Mouse (Mus musculus): ENCODE data around the gene AI854703. TPM values are rescaled to one million over a fixed set of nuclear protein-coding genes. Genes with fewer than 3 reads are reported as not detected.
A peak's percentile ranks its signal among the peaks of the same experiment; 100 is the strongest.

Gene AI854703
- polyA plus RNA-seq, 1 experiment, result 0.15 TPM

DNA sequence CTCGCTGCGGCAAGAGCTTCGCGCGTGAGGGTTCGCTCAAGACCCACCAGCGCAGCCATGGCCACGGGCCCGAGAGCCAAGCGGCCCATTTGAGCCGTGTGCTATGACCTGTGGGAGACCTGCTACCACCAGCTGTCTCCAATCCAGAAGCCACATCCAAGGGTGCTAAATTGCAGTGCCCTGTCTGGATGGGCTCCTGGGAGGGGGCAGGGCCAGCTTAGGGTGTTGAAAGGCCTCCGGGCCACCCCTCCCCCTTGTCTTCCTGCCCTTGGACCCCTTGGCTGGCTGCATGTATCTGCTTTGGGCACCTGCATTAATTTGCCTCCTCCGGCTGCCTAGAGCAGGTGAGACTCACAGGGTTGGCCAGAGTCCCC lies 3.1 kb downstream of the AI854703 start:
- Histone ChIP-seq H3K4me1 (ENCODE audit: control insufficient read depth, insufficient read depth, low read length) (peaks cover 5% of the 10 kb centered on the region; the same call in 1 of the 2 replicates), H3K27ac (ENCODE audit: insufficient read depth, low read depth, low read length) (no peak overlapping the region), H3K4me3 (ENCODE audit: insufficient read depth, low read length) (peak overlapping the region; percentile 52)
- no peak for TF ChIP-seq POLR2A (IDR thresholded peaks at IDR 0.05; ENCODE audit: borderline replicate concordance, low read depth, low read length)
- no peak for TF ChIP-seq CTCF (IDR thresholded peaks at IDR 0.05; ENCODE audit: low read depth, low read length)

DNA sequence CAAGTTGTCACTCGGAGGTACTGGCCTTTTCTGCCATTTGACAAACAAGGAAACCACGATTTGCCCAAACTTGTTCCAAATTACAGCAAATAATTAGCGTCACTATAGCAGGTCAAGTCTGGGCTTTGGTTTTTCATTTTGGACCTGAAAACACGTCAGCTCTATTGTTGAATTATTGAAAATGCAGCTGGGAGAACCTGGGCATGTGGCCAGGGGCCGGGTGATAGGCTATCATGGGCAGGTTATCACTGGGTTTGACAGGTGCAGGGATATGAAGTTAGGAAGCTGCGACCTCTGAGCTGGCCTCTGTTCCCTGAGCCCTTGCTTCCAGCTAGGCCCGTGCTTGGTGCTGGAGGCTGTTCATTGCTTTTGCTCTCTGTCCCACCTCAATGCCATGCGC lies 4.3 kb downstream of the AI854703 start:
- Histone ChIP-seq H3K27ac (ENCODE audit: insufficient read depth, low read depth, low read length) (no peak overlapping the region), H3K4me3 (ENCODE audit: insufficient read depth, low read length) (no peak overlapping the region), H3K4me1 (ENCODE audit: control insufficient read depth, insufficient read depth, low read length) (peaks cover 5% of the 10 kb centered on the region; the same call in 1 of the 2 replicates)
- TF ChIP-seq CTCF (IDR thresholded peaks at IDR 0.05; ENCODE audit: low read depth, low read length), result no peak

DNA sequence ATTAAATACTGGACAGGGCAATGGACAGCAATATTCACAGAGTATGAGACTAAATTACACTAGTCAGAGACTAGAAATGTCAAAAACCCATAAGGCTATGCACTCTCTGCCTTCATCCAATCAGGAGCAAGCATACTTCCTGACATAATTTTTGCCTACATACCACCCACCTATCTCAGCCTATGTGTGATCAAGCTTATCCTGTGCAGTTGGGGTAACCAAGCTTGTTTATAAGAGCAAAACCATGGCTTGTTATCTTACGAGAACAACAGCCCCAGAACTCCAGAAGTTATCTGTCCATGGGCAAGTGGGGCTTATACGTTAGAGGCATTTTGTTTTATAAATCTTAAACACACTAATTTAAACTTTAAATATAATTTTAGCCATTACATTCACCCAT lies 8.5 kb downstream of the AI854703 start:
- TF ChIP-seq CTCF (IDR thresholded peaks at IDR 0.05; ENCODE audit: low read depth, low read length) (no peak), POLR2A (IDR thresholded peaks at IDR 0.05; ENCODE audit: borderline replicate concordance, low read depth, low read length) (no peak)
- Histone ChIP-seq H3K27ac (ENCODE audit: insufficient read depth, low read depth, low read length) (no peak overlapping the region), H3K4me3 (ENCODE audit: insufficient read depth, low read length) (no peak overlapping the region), H3K4me1 (ENCODE audit: control insufficient read depth, insufficient read depth, low read length) (no peaks in the 10 kb centered on the region)

DNA sequence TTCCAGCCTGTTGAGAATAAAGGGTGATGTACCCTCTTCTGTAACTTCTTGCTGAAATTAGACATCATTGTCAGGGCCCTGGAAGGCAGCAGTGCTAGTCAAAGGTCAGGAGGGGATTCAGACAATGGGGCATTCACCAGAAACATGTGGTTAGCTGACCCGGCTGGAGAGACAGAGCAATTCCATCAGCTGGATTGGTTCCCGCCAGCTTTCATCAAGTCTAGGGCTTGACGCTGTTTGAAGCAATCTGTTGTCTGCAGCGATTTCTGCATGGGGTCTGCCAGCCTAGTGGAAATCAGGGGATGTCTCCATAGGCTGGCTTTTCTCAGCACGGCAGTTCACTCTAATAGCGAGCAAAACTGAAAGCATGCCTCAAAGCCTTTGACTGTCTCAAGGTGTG lies 10.0 kb downstream of the AI854703 start:
- Histone ChIP-seq H3K4me1 (ENCODE audit: control insufficient read depth, insufficient read depth, low read length) (no peaks in the 10 kb centered on the region), H3K4me3 (ENCODE audit: insufficient read depth, low read length) (no peak overlapping the region), H3K27ac (ENCODE audit: insufficient read depth, low read depth, low read length) (no peak overlapping the region)
- no peak for TF ChIP-seq CTCF (IDR thresholded peaks at IDR 0.05; ENCODE audit: low read depth, low read length)
- TF ChIP-seq POLR2A (IDR thresholded peaks at IDR 0.05; ENCODE audit: borderline replicate concordance, low read depth, low read length), result no peak

DNA sequence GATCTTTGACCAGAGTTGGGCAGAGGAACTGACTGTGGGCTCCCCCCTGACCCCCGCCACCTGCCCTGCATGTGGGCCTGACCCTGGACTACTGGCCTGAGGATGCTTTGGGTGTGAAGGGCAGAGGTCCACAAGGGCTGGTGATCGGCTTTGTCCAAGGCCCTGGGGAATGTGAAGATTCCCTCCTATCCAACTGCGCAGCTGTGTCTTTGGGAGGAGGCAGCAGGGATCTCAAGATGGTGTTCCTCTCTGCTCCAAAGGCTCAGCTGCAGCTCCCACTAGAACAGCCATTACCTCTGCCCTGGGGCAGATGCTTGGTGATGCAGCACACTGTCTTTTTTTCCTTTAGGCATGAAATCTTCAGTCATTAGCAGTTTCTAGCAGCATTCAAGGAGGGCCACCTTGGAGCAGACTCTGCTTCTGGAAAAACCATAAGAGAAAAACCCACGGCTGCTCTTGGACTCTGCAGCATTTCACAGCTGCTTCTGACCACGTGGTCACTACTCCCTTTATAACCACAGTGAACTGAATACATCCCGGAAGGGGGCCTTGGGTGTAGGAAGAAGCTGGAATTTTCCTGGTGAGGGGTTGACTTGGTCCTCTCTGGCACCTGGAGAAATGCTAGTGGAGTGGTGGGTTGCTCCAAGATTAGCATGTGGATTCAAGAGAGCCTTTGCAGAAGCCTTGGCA lies 11.4 kb downstream of the AI854703 start:
- no peak overlapping the region for H3K4me3 ChIP-seq (ENCODE audit: insufficient read depth, low read length)
- H3K27ac ChIP-seq (ENCODE audit: insufficient read depth, low read depth, low read length), result no peak overlapping the region
- TF ChIP-seq CTCF (IDR thresholded peaks at IDR 0.05; ENCODE audit: low read depth, low read length) (no peak), POLR2A (IDR thresholded peaks at IDR 0.05; ENCODE audit: borderline replicate concordance, low read depth, low read length) (no peak)
- no peaks in the 10 kb centered on the region for H3K4me1 ChIP-seq (ENCODE audit: control insufficient read depth, insufficient read depth, low read length)

DNA sequence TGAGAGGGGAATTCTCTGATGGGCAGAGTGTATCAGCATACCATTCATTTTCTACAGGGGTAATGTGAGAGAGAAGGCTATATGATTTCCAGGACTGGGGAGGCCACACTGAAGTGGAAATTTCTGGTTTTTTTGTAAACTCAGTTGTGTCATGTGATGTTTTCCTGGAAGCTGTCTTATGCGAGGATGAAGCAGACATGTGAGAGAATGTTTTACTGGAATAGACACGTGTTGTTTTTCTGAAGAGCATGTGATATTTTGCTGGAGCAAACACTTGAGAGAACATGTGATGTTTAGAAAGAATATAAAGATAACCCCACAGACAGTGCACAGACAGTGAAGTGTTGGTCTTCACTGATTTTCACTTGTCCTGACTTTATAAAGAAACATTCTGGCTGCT lies 12.0 kb downstream of the AI854703 start:
- H3K4me1 ChIP-seq (ENCODE audit: control insufficient read depth, insufficient read depth, low read length), result no peaks in the 10 kb centered on the region
- no peak overlapping the region for H3K4me3 ChIP-seq (ENCODE audit: insufficient read depth, low read length)
- no peak overlapping the region for H3K27ac ChIP-seq (ENCODE audit: insufficient read depth, low read depth, low read length)
- no peak for TF ChIP-seq CTCF (IDR thresholded peaks at IDR 0.05; ENCODE audit: low read depth, low read length)

DNA sequence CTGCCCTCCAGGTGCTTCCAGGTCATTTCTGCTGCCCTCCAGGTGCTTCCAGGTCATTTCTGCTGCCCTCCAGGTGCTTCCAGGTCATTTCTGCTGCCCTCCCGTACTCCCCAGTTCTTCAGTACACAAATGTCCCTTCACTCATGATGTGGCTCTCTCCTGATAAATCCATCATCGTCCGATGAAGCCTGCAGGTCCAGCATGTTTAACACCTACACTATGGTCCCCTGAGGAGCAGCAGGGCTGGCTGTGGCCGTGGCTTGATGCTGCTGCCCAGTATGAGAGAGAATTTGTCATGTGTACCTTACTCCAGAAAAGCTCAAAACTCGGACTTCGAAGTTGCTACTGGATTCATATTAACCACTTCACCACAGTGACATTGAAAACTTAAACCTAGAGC lies 14.8 kb downstream of the AI854703 start:
- Histone ChIP-seq H3K4me1 (ENCODE audit: control insufficient read depth, insufficient read depth, low read length) (no peaks in the 10 kb centered on the region), H3K27ac (ENCODE audit: insufficient read depth, low read depth, low read length) (no peak overlapping the region), H3K4me3 (ENCODE audit: insufficient read depth, low read length) (no peak overlapping the region)
- TF ChIP-seq POLR2A (IDR thresholded peaks at IDR 0.05; ENCODE audit: borderline replicate concordance, low read depth, low read length), result no peak
- no peak for TF ChIP-seq CTCF (IDR thresholded peaks at IDR 0.05; ENCODE audit: low read depth, low read length)

DNA sequence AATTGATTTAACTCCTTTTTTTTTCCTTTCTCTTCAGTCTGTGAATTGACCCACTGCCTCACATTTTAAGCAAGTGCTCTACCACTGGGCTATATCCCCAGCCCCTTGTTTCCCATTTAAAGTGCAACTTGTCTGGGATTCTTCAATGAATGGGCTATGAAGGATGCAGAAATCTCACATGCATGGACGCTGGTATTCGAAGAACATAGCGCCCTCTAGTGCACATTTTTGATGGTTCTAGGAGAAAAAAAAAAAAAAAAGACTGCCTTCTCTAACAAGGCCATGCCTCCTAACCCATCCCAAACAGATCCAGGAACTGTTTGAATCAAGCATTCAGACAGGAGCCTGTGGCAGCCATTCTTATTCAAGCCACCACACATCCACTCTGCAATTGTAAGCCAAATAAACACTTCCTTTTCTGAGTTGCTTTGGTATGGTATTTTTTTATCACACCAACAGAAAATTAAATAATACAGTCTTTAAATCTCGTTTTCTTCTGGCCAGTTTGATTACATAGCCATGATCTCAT lies 16.3 kb downstream of the AI854703 start:
- TF ChIP-seq POLR2A (IDR thresholded peaks at IDR 0.05; ENCODE audit: borderline replicate concordance, low read depth, low read length), result no peak
- no peak for TF ChIP-seq CTCF (IDR thresholded peaks at IDR 0.05; ENCODE audit: low read depth, low read length)
- no peak overlapping the region for H3K27ac ChIP-seq (ENCODE audit: insufficient read depth, low read depth, low read length)
- no peaks in the 10 kb centered on the region for H3K4me1 ChIP-seq (ENCODE audit: control insufficient read depth, insufficient read depth, low read length)
- no peak overlapping the region for H3K4me3 ChIP-seq (ENCODE audit: insufficient read depth, low read length)

DNA sequence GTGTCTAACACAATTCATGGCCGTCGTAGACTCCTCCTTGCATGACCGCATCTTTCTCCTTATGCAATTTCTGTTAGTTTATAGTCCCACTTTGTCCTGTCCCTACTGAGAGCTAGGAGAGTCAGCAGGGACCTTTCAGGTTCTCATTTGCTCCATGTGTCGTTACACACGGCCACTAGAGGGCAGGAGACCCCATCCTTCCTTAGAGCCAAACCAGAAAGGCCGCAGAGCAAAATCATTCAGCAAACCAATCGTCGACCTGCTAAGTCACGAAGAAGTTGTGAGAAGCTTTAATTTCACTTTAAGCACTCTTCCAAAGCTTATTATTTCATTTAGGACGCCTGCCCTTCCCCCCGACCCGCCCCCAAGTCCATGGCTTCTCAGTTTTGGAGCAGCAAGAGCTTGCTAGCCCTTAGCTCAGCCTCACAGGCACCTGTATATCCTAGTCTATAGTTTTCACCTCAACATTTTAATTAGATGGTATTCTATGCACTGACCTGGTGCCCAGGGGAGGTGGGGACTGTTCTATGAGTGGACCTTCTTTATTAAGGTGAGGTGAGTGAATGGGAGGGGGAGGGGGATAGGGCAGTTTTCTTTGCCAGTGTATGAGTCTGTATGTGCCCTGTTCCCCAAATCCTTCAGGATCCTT lies 19.2 kb downstream of the AI854703 start:
- no peaks in the 10 kb centered on the region for H3K4me1 ChIP-seq (ENCODE audit: control insufficient read depth, insufficient read depth, low read length)
- H3K4me3 ChIP-seq (ENCODE audit: insufficient read depth, low read length), result no peak overlapping the region
- no peak overlapping the region for H3K27ac ChIP-seq (ENCODE audit: insufficient read depth, low read depth, low read length)
- TF ChIP-seq CTCF (IDR thresholded peaks at IDR 0.05; ENCODE audit: low read depth, low read length) (peak; percentile 78), POLR2A (IDR thresholded peaks at IDR 0.05; ENCODE audit: borderline replicate concordance, low read depth, low read length) (no peak)

DNA sequence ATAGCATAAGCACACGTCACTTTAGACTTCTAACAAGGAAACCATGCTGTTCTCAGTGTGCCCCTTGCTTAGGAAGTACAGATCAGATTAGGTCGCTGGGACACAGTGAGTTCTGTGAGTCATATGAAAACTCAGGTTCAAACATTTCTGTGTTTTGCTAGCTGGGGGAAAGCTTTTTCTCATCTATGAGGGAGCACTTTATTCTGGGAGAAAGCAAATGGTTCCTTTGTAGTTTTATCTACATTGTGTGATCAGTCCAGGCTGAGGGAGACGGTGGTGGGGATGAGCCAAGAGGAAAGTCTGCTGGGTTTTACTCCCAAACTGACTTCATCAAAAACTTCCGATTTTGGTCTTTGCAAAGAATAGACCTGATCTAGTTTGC lies 19.7 kb downstream of the AI854703 start:
- TF ChIP-seq CTCF (IDR thresholded peaks at IDR 0.05; ENCODE audit: low read depth, low read length) (no peak), POLR2A (IDR thresholded peaks at IDR 0.05; ENCODE audit: borderline replicate concordance, low read depth, low read length) (no peak)
- H3K27ac ChIP-seq (ENCODE audit: insufficient read depth, low read depth, low read length), result no peak overlapping the region
- no peak overlapping the region for H3K4me3 ChIP-seq (ENCODE audit: insufficient read depth, low read length)
- no peaks in the 10 kb centered on the region for H3K4me1 ChIP-seq (ENCODE audit: control insufficient read depth, insufficient read depth, low read length)

All from bone marrow macrophage, adult 2 months (primary cell).